ENCODE assay signal across 30 mouse cellular contexts in the genomic region with DNA sequence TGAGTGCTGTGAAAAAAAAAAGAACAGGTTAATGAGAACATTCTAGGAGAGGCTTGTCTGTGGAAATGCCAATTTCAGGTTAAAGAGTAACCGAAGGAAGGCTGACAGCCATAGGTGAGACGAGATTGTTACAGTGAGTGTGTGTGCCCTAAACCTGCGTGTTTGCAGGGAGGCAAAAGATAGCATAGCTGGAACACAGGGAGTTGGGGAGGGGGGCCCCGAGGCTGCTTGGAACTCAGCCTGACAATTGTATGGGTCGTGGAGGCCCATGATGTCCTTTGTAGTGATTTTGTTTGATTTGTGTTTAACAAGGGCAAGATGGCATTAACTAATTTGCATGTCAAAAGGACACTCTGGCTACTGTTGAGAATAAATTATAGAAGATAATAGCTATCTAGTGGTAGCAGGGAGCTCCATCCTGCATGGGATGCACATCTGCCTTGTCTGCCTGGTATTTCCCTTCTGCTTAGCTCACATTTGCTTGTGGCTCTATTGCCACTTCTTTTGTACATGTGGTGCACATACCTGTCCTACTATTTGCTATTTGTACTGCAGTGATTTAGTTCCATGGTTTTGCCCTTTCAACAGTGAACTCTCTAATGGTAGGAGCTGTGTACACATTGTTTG.
DNase-seq lines count a peak whose midpoint lies in the region; ATAC-seq lines count a peak whose summit lies in the region.
"Had no signal": no experiment of that assay in that cellular context is flagged by ENCODE, and none has a peak within 500 bp of the region (broad histone marks: within the 10 kb centered on the region; RNA-seq: fewer than 3 reads in every experiment).

No protein-coding gene starts in this region.

- H3K9ac ChIP-seq in hindbrain, embryonic 12.5 days = no peak overlapping the region
- no peak overlapping the region for H3K9ac ChIP-seq in hindbrain, embryonic 13.5 days
- H3K9ac ChIP-seq in midbrain, embryonic 13.5 days (replicated peaks) = no peak overlapping the region
- no peak overlapping the region for H3K9ac ChIP-seq in midbrain, embryonic 15.5 days
- no peak overlapping the region for H3K9ac ChIP-seq in midbrain, embryonic 14.5 days (replicated peaks; ENCODE audit: low read length)
- H3K9ac ChIP-seq: embryonic facial prominence, embryonic 12.5 days; forebrain, embryonic 15.5 days; heart, embryonic 13.5 days; intestine, embryonic 15.5 days; kidney, embryonic 15.5 days; limb, embryonic 15.5 days; liver, embryonic 14.5 days; lung, embryonic 14.5 days; stomach, embryonic 15.5 days had no signal

- no peaks in the 10 kb centered on the region for H3K9me3 ChIP-seq in hindbrain, embryonic 12.5 days (replicated peaks)
- no peaks in the 10 kb centered on the region for H3K9me3 ChIP-seq in hindbrain, embryonic 13.5 days
- no peaks in the 10 kb centered on the region for H3K9me3 ChIP-seq in midbrain, embryonic 13.5 days
- no peaks in the 10 kb centered on the region for H3K9me3 ChIP-seq in midbrain, embryonic 15.5 days
- no peaks in the 10 kb centered on the region for H3K9me3 ChIP-seq in midbrain, embryonic 14.5 days (ENCODE audit: control insufficient read depth, low read length)
- H3K9me3 ChIP-seq: embryonic facial prominence, embryonic 12.5 days; forebrain, embryonic 15.5 days; heart, embryonic 13.5 days; intestine, embryonic 15.5 days; kidney, embryonic 15.5 days; limb, embryonic 15.5 days; megakaryocyte, embryonic 14.5 days; stomach, embryonic 15.5 days had no signal

- peak; percentile 2 for DNase-seq in embryo, embryonic 10.5 days (ENCODE audit: low spot score)
- no peak for DNase-seq in embryo, embryonic 11 days
- DNase-seq in midbrain, embryonic 14.5 days = peak; percentile 25
- no peak for DNase-seq in cerebellum, adult 8-10 months
- DNase-seq: adrenal gland, postnatal 36 days; cerebellum, adult 11 months; cerebellum, postnatal 10 days; gastrocnemius, postnatal 14 days; heart, adult 2 months; left cerebral cortex, postnatal 4 days; lung, embryonic 14.5 days; lung, postnatal 36 days; right cerebral cortex, adult 18-20 months; thymus, postnatal 25 days had no signal

- peak; percentile 19; the same call in 1 of the 2 replicates for ATAC-seq in hindbrain, embryonic 12.5 days (ENCODE audit: low FRiP score)
- ATAC-seq in hindbrain, embryonic 13.5 days (ENCODE audit: low FRiP score) = no peak
- ATAC-seq in midbrain, embryonic 13.5 days = peak; percentile 75
- no peak for ATAC-seq in midbrain, embryonic 15.5 days (replicated peaks)
- ATAC-seq in midbrain, embryonic 14.5 days (ENCODE audit: low FRiP score, low TSS enrichment) = no peak
- ATAC-seq: hindbrain, embryonic 16.5 days; intestine, embryonic 15.5 days had no signal

- no peaks in the 10 kb centered on the region for H3K27me3 ChIP-seq in hindbrain, embryonic 12.5 days
- no peaks in the 10 kb centered on the region for H3K27me3 ChIP-seq in hindbrain, embryonic 13.5 days
- no peaks in the 10 kb centered on the region for H3K27me3 ChIP-seq in midbrain, embryonic 13.5 days
- H3K27me3 ChIP-seq in midbrain, embryonic 15.5 days (replicated peaks) = no peaks in the 10 kb centered on the region
- no peaks in the 10 kb centered on the region for H3K27me3 ChIP-seq in midbrain, embryonic 14.5 days (ENCODE audit: control insufficient read depth, insufficient read depth, low read length)
- H3K27me3 ChIP-seq: embryonic facial prominence, embryonic 12.5 days; forebrain, embryonic 15.5 days; heart, embryonic 13.5 days; intestine, embryonic 15.5 days; kidney, embryonic 15.5 days; limb, embryonic 15.5 days; megakaryocyte, embryonic 14.5 days; stomach, embryonic 15.5 days had no signal

- no peak overlapping the region for H3K4me2 ChIP-seq in hindbrain, embryonic 12.5 days (replicated peaks)
- no peak overlapping the region for H3K4me2 ChIP-seq in hindbrain, embryonic 13.5 days
- H3K4me2 ChIP-seq in midbrain, embryonic 13.5 days (replicated peaks) = no peak overlapping the region
- H3K4me2 ChIP-seq in midbrain, embryonic 15.5 days = no peak overlapping the region
- no peak overlapping the region for H3K4me2 ChIP-seq in midbrain, embryonic 14.5 days (ENCODE audit: low read length)
- H3K4me2 ChIP-seq: embryonic facial prominence, embryonic 12.5 days; forebrain, embryonic 15.5 days; heart, embryonic 13.5 days; intestine, embryonic 15.5 days; kidney, embryonic 15.5 days; limb, embryonic 15.5 days; lung, embryonic 14.5 days; stomach, embryonic 15.5 days had no signal

- no peak overlapping the region for H3K27ac ChIP-seq in hindbrain, embryonic 12.5 days
- H3K27ac ChIP-seq in hindbrain, embryonic 13.5 days = no peak overlapping the region
- no peak overlapping the region for H3K27ac ChIP-seq in midbrain, embryonic 13.5 days
- H3K27ac ChIP-seq in midbrain, embryonic 15.5 days = no peak overlapping the region
- no peak overlapping the region for H3K27ac ChIP-seq in midbrain, embryonic 14.5 days (replicated peaks; ENCODE audit: low read depth, low read length)
- H3K27ac ChIP-seq: embryonic facial prominence, embryonic 12.5 days; forebrain, embryonic 15.5 days; heart, adult 2 months; heart, embryonic 13.5 days; intestine, embryonic 15.5 days; kidney, embryonic 15.5 days; left cerebral cortex, adult 2 months; limb, embryonic 15.5 days; liver, embryonic 14.5 days; stomach, embryonic 15.5 days had no signal

- H3K4me1 ChIP-seq in hindbrain, embryonic 12.5 days = no peaks in the 10 kb centered on the region
- H3K4me1 ChIP-seq in hindbrain, embryonic 13.5 days (replicated peaks) = no peaks in the 10 kb centered on the region
- H3K4me1 ChIP-seq in midbrain, embryonic 13.5 days (replicated peaks) = peaks cover 10% of the 10 kb centered on the region
- no peaks in the 10 kb centered on the region for H3K4me1 ChIP-seq in midbrain, embryonic 15.5 days
- H3K4me1 ChIP-seq in midbrain, embryonic 14.5 days (ENCODE audit: control insufficient read depth, insufficient read depth, low read length) = no peaks in the 10 kb centered on the region
- H3K4me1 ChIP-seq: embryonic facial prominence, embryonic 12.5 days; forebrain, embryonic 15.5 days; heart, embryonic 13.5 days; intestine, embryonic 15.5 days; kidney, embryonic 15.5 days; limb, embryonic 15.5 days; megakaryocyte, embryonic 14.5 days; stomach, embryonic 15.5 days had no signal

- no peaks in the 10 kb centered on the region for H3K36me3 ChIP-seq in hindbrain, embryonic 12.5 days
- H3K36me3 ChIP-seq in hindbrain, embryonic 13.5 days = no peaks in the 10 kb centered on the region
- no peaks in the 10 kb centered on the region for H3K36me3 ChIP-seq in midbrain, embryonic 13.5 days
- H3K36me3 ChIP-seq in midbrain, embryonic 15.5 days (replicated peaks) = no peaks in the 10 kb centered on the region
- no peaks in the 10 kb centered on the region for H3K36me3 ChIP-seq in midbrain, embryonic 14.5 days (ENCODE audit: control insufficient read depth, insufficient read depth, low read length)
- H3K36me3 ChIP-seq: embryonic facial prominence, embryonic 12.5 days; forebrain, embryonic 15.5 days; heart, embryonic 13.5 days; intestine, embryonic 15.5 days; kidney, embryonic 15.5 days; limb, embryonic 15.5 days; stomach, embryonic 15.5 days had no signal

- 56% methylated on average over 5 of the region's 5 CpGs for WGBS in hindbrain, embryonic 12.5 days
- WGBS in hindbrain, embryonic 13.5 days = 43% methylated on average over 5 of the region's 5 CpGs
- WGBS in midbrain, embryonic 13.5 days = 36% methylated on average over 5 of the region's 5 CpGs
- 36% methylated on average over 5 of the region's 5 CpGs for WGBS in midbrain, embryonic 15.5 days
- 38% methylated on average over 5 of the region's 5 CpGs for WGBS in midbrain, embryonic 14.5 days

- no peak overlapping the region for H3K4me3 ChIP-seq in hindbrain, embryonic 12.5 days
- no peak overlapping the region for H3K4me3 ChIP-seq in hindbrain, embryonic 13.5 days
- no peak overlapping the region for H3K4me3 ChIP-seq in midbrain, embryonic 13.5 days (replicated peaks)
- no peak overlapping the region for H3K4me3 ChIP-seq in midbrain, embryonic 15.5 days
- no peak overlapping the region for H3K4me3 ChIP-seq in midbrain, embryonic 14.5 days (replicated peaks; ENCODE audit: low read depth, low read length)
- H3K4me3 ChIP-seq: embryonic facial prominence, embryonic 12.5 days; forebrain, embryonic 15.5 days; heart, adult 2 months; heart, embryonic 13.5 days; intestine, embryonic 15.5 days; kidney, embryonic 15.5 days; left cerebral cortex, adult 2 months; limb, embryonic 15.5 days; megakaryocyte, embryonic 14.5 days; myocyte; stomach, embryonic 15.5 days had no signal

Comparison
In these comparisons a context has a peak if more than half of its experiments do, and no peak if none do; other contexts are left out.
1. DNase-seq: peak in embryo, embryonic 10.5 days (single experiment) and midbrain, embryonic 14.5 days (single experiment); none in embryo, embryonic 11 days (single experiment) and cerebellum, adult 8-10 months (single experiment).
2. ATAC-seq: peak in hindbrain, embryonic 12.5 days (single experiment) and midbrain, embryonic 13.5 days (single experiment); none in hindbrain, embryonic 13.5 days (single experiment), midbrain, embryonic 15.5 days (single experiment) and midbrain, embryonic 14.5 days (single experiment).